31 mouse cellular contexts compared by ENCODE assay signal in genomic region chr2:91724716-91725115, GRCm38 (mm10). TPM values are rescaled to one million over a fixed set of nuclear protein-coding genes. Genes with fewer than 3 reads are reported as not detected.
DNase-seq lines count a peak whose midpoint lies in the region; ATAC-seq and TF ChIP-seq lines count a peak whose summit lies in the region.
"Had no signal": no experiment of that assay in that cellular context is flagged by ENCODE, and none has a peak within 500 bp of the region (broad histone marks: within the 10 kb centered on the region; RNA-seq: fewer than 3 reads in every experiment).

No protein-coding gene starts in this region.

- intact Hi-C loops in heart, postnatal 25 days (cut with DNase I) = no loop called here
- intact Hi-C loops in left cerebral cortex, adult 2 months (cut with DNase I) = no loop called here

- H3K27me3 ChIP-seq in liver, embryonic 15.5 days = no peaks in the 10 kb centered on the region
- H3K27me3 ChIP-seq in forebrain, embryonic 16.5 days (replicated peaks; ENCODE audit: control insufficient read depth, insufficient read depth, low read length) = no peaks in the 10 kb centered on the region
- H3K27me3 ChIP-seq: embryonic facial prominence, embryonic 15.5 days; forebrain, embryonic 12.5 days; neural tube, embryonic 12.5 days had no signal

- DNase-seq in heart, adult 11 months = peak; percentile 2
- DNase-seq in heart, postnatal 25 days (ENCODE audit: low spot score) = no peak
- DNase-seq in adipocyte (ENCODE audit: low spot score) = peak; percentile 24
- DNase-seq in left cerebral cortex, adult 2 months (ENCODE audit: extremely low spot score in 1 of 2, low spot score in 2 of 2) = no peak
- no peak for DNase-seq in right cerebral cortex, postnatal 25 days
- DNase-seq: adrenal gland, adult 2 months; adrenal gland, postnatal 36 days; cerebellum, adult 2 months; cerebellum, postnatal 14 days; gastrocnemius, postnatal 14 days; heart, adult 18-20 months; heart, postnatal 4 days; kidney, adult 8-10 months; kidney, postnatal 4 days; layer of hippocampus, postnatal 36 days; lung, adult 18-20 months; lung, postnatal 4 days had no signal

- peaks cover 15% of the 10 kb centered on the region for H3K4me1 ChIP-seq in liver, embryonic 15.5 days (replicated peaks)
- no peaks in the 10 kb centered on the region for H3K4me1 ChIP-seq in forebrain, embryonic 16.5 days (replicated peaks; ENCODE audit: control insufficient read depth, insufficient read depth, low read length)
- H3K4me1 ChIP-seq: embryonic facial prominence, embryonic 10.5 days; embryonic facial prominence, embryonic 15.5 days; forebrain, embryonic 12.5 days; hindbrain, embryonic 13.5 days; limb, embryonic 12.5 days; midbrain, embryonic 10.5 days; neural tube, embryonic 12.5 days had no signal

- no peak overlapping the region for H3K4me3 ChIP-seq in liver, embryonic 15.5 days (replicated peaks)
- H3K4me3 ChIP-seq in forebrain, embryonic 16.5 days (replicated peaks; ENCODE audit: low read length) = no peak overlapping the region
- H3K4me3 ChIP-seq in left cerebral cortex, adult 2 months = no peak overlapping the region
- H3K4me3 ChIP-seq: embryonic facial prominence, embryonic 10.5 days; embryonic facial prominence, embryonic 15.5 days; forebrain, embryonic 12.5 days; hindbrain, embryonic 13.5 days; limb, embryonic 12.5 days; midbrain, embryonic 10.5 days; neural tube, embryonic 12.5 days had no signal

- TF ChIP-seq CTCF in left cerebral cortex, adult 2 months (IDR thresholded peaks at IDR 0.05) = no peak

- peak overlapping the region; percentile 29; the same call in 1 of the 2 replicates for H3K4me2 ChIP-seq in liver, embryonic 15.5 days
- no peak overlapping the region for H3K4me2 ChIP-seq in forebrain, embryonic 16.5 days (ENCODE audit: low read length)
- H3K4me2 ChIP-seq: embryonic facial prominence, embryonic 15.5 days; forebrain, embryonic 12.5 days; heart, embryonic 11.5 days; hindbrain, embryonic 13.5 days; limb, embryonic 12.5 days; neural tube, embryonic 12.5 days had no signal

- H3K9ac ChIP-seq in liver, embryonic 15.5 days = no peak overlapping the region
- H3K9ac ChIP-seq in forebrain, embryonic 16.5 days (replicated peaks; ENCODE audit: low read depth, low read length) = no peak overlapping the region
- H3K9ac ChIP-seq: embryonic facial prominence, embryonic 15.5 days; forebrain, embryonic 12.5 days; hindbrain, embryonic 13.5 days; limb, embryonic 12.5 days; neural tube, embryonic 12.5 days had no signal

- 30% methylated on average over 2 of the region's 2 CpGs for WGBS in liver, embryonic 15.5 days (ENCODE audit: insufficient replicate concordance)
- WGBS in forebrain, embryonic 16.5 days = 65% methylated on average over 2 of the region's 2 CpGs

- ATAC-seq in liver, embryonic 15.5 days (ENCODE audit: insufficient read depth) = no peak
- ATAC-seq in forebrain, embryonic 16.5 days = no peak
- ATAC-seq: intestine, embryonic 16.5 days; lung, postnatal 0 days; midbrain, embryonic 16.5 days had no signal

- no peaks in the 10 kb centered on the region for H3K9me3 ChIP-seq in liver, embryonic 15.5 days (replicated peaks)
- no peaks in the 10 kb centered on the region for H3K9me3 ChIP-seq in forebrain, embryonic 16.5 days (ENCODE audit: control insufficient read depth, low read length)
- H3K9me3 ChIP-seq: embryonic facial prominence, embryonic 10.5 days; embryonic facial prominence, embryonic 15.5 days; forebrain, embryonic 12.5 days; hindbrain, embryonic 13.5 days; limb, embryonic 12.5 days; midbrain, embryonic 10.5 days; neural tube, embryonic 12.5 days had no signal

- 0 out of 2 replicates have a peak overlapping the region, but pooled peaks have one; percentile 29 for H3K27ac ChIP-seq in liver, embryonic 15.5 days (replicated peaks)
- H3K27ac ChIP-seq in forebrain, embryonic 16.5 days (ENCODE audit: low read length) = no peak overlapping the region
- H3K27ac ChIP-seq in left cerebral cortex, adult 2 months = no peak overlapping the region
- H3K27ac ChIP-seq: embryonic facial prominence, embryonic 10.5 days; embryonic facial prominence, embryonic 15.5 days; forebrain, embryonic 12.5 days; hindbrain, embryonic 13.5 days; kidney, postnatal 0 days; limb, embryonic 12.5 days; midbrain, embryonic 10.5 days; neural tube, embryonic 12.5 days had no signal

- peaks cover 10% of the 10 kb centered on the region for H3K36me3 ChIP-seq in liver, embryonic 15.5 days (replicated peaks)
- no peaks in the 10 kb centered on the region for H3K36me3 ChIP-seq in forebrain, embryonic 16.5 days (ENCODE audit: control insufficient read depth, insufficient read depth)

RNA-seq across cellular contexts. Expression of gene Ambra1, which starts 5.2 kb away (rescaled TPM):
- total RNA-seq in heart, postnatal 25 days (2021) = 10 to 100 TPM; 14.5 to 16.8 TPM
- polyA plus RNA-seq in liver, embryonic 15.5 days (2015; fragmentation: Nextera tagmentation; extraction: Ambion mirVana) = 5.2 and 6.1 TPM in 2 replicates
- polyA plus RNA-seq in forebrain, embryonic 16.5 days (2015; fragmentation: Nextera tagmentation; extraction: Ambion mirVana) = 23.5 and 25.5 TPM in 2 replicates
- total RNA-seq in left cerebral cortex, adult 2 months (2021) = 10 to 100 TPM; 55.9 to 56.3 TPM

RNA-seq across cellular contexts. Expression of gene Harbi1, which starts 14.1 kb away (rescaled TPM):
- 1 to 10 TPM; 5.9 to 6.2 TPM for total RNA-seq in heart, postnatal 25 days (2021)
- 6.7 and 8.3 TPM in 2 replicates for polyA plus RNA-seq in liver, embryonic 15.5 days (2015; fragmentation: Nextera tagmentation; extraction: Ambion mirVana)
- polyA plus RNA-seq in forebrain, embryonic 16.5 days (2015; fragmentation: Nextera tagmentation; extraction: Ambion mirVana) = 20.9 and 22.5 TPM in 2 replicates
- 1 to 10 TPM; 4.9 to 6.5 TPM for total RNA-seq in left cerebral cortex, adult 2 months (2021)

RNA-seq across cellular contexts. Expression of gene Atg13, which starts 14.3 kb away (rescaled TPM):
- total RNA-seq in heart, postnatal 25 days (2021) = 10 to 100 TPM; 39.2 to 48.4 TPM
- 13.4 and 14.1 TPM in 2 replicates for polyA plus RNA-seq in liver, embryonic 15.5 days (2015; fragmentation: Nextera tagmentation; extraction: Ambion mirVana)
- polyA plus RNA-seq in forebrain, embryonic 16.5 days (2015; fragmentation: Nextera tagmentation; extraction: Ambion mirVana) = 43.6 and 45.0 TPM in 2 replicates
- total RNA-seq in left cerebral cortex, adult 2 months (2021) = 10 to 100 TPM; 83.7 to 84.1 TPM

Comparison
In these comparisons a context has a peak if more than half of its experiments do, and no peak if none do; other contexts are left out.
1. DNase-seq: peak in heart, adult 11 months (single experiment) and adipocyte (single experiment); none in heart, postnatal 25 days (single experiment), left cerebral cortex, adult 2 months (0 of 2) and right cerebral cortex, postnatal 25 days (single experiment).